Mouse (Mus musculus) neutrophil, adult 5-6 weeks (primary cell): ENCODE results near the gene Senp6. TPM values are rescaled to one million over a fixed set of nuclear protein-coding genes. Genes with fewer than 3 reads are reported as not detected.

Source experiments
- ATAC-seq: fragments of 151-379, 151-347 bp; 2 replicates; pipeline ENCODE4 v1.8.0; 2017; ENCODE audit warnings: mild to moderate bottlenecking, moderate TSS enrichment; ENCODE audit not compliant: insufficient number of reproducible peaks, poor library complexity, low FRiP score, severe bottlenecking; ENCODE audit errors: extremely low read depth
- total RNA-seq: library from RNA; stranded (forward); fragments of 200-1000 nt; gene quantifications from 2 replicates; pipeline ENCODE4 v1.2.3, GENCODE M21; 2017

Senp6 gene
- total RNA-seq, 1 experiment from 2014 or later, result 211 TPM

- ATAC-seq, result no peak
Observed at GRCm38 (mm10) chr9:80194446-80194845, 127.7 kb downstream of the Senp6 start.

Other genes starting within 250 kb of the Senp6 start
- gene Filip1, start 54.1 kb upstream of the Senp6 start, total RNA-seq, result 0.12 and 0.47 TPM in 2 replicates
- 7.2 and 7.4 TPM in 2 replicates for gene Myo6, start 98.1 kb downstream of the Senp6 start, total RNA-seq